Mouse (Mus musculus) lung, embryonic 14.5 days (tissue): ENCODE results near the gene Gpr108. TPM values are rescaled to one million over a fixed set of nuclear protein-coding genes. Genes with fewer than 3 reads are reported as not detected.
A peak's percentile ranks its signal among the peaks of the same experiment; 100 is the strongest.

ENCODE experiments used
- ATAC-seq: fragments of 200-750 bp; cut with Nextera tagmentation; 2 replicates; pipeline ENCODE4 v1.8.0; 2017; ENCODE audit warnings: mild to moderate bottlenecking, moderate TSS enrichment, moderate library complexity; ENCODE audit not compliant: insufficient read depth
- DNase-seq: peaks from one replicate; pipeline ENCODE4 v3.0.0-alpha.2; 2015
- H3K27ac ChIP-seq: fragments of 300-500 bp; sonication (generic); 2 replicates; pipeline ENCODE4 v1.5.1; 2014; ENCODE audit warnings: low read depth, mild to moderate bottlenecking, moderate library complexity
- H3K27me3 ChIP-seq: fragments of 300-500 bp; sonication (generic); 2 replicates; pipeline ENCODE4 v1.6.1; 2014; ENCODE audit warnings: low read length, control low read depth; ENCODE audit not compliant: insufficient read depth
- H3K36me3 ChIP-seq: fragments of 300-500 bp; sonication (generic); 2 replicates; pipeline ENCODE4 v1.6.1; 2014; ENCODE audit warnings: control low read depth; ENCODE audit not compliant: insufficient read depth
- H3K4me1 ChIP-seq: fragments of 300-500 bp; sonication (generic); 2 replicates; pipeline ENCODE4 v1.6.1; 2014; ENCODE audit warnings: antibody characterized with exemption, control low read depth; ENCODE audit not compliant: insufficient read depth
- H3K4me2 ChIP-seq: fragments of 300-500 bp; sonication (generic); 2 replicates; pipeline ENCODE4 v1.6.1; 2014; ENCODE audit warnings: mild to moderate bottlenecking
- H3K4me3 ChIP-seq: fragments of 300-500 bp; sonication (generic); 2 replicates; pipeline ENCODE4 v1.5.1; 2014; ENCODE audit warnings: low read depth, low read length
- H3K9ac ChIP-seq: fragments of 300-500 bp; sonication (generic); 2 replicates; pipeline ENCODE4 v1.6.1; 2014
- H3K9me3 ChIP-seq: fragments of 300-500 bp; sonication (generic); 2 replicates; pipeline ENCODE4 v1.6.1; 2016; ENCODE audit warnings: low read depth, low read length, control low read depth
- CTCF ChIP-seq: IDR thresholded peaks from 2 replicates; pipeline ENCODE4 v1.5.1; 2016; ENCODE audit warnings: antibody characterized with exemption, low read depth
- WGBS: fragments of 180-500 bp; shearing (Covaris S2); extraction: QIAGEN DNeasy Blood & Tissue Kit; methylation state at CpG from one replicate; pipeline ENCODE4 v1.1.7; 2014; 5-methylcytosine and 5-hydroxymethylcytosine counted together
- polyA plus RNA-seq: library from polyadenylated mRNA; unstranded; fragments of >200 nt; fragmentation: Nextera tagmentation; extraction: Ambion mirVana; gene quantifications from 2 replicates; pipeline ENCODE4 v1.2.1, GENCODE M21; 2014

The Gpr108 gene
- polyA plus RNA-seq, result 30.8 and 33.9 TPM in 2 replicates

DNA sequence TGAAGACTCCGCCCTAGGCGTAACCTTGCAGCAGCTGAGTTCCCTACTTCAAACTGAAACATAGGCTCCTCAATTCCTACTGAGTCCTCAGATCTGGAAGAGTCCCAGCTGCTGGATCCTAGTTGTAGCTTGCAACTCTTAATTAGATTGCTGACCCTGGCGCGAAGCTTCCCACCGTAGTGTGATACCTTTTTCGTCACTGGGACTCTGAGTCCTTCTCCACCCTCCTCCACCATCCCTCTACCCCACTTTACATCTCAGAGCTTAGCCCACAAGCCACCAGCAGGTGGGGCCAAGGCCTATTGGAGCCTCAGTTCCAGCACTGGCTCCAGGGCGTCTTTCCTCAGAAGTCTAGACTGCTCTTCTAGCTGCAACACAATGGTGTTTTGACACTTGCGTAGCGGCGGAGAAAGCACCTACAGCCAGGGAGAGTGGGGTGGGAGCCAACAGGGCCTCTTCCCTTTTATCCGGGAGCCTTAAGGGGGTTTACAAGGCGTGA lies at the start of gene Gpr108:
TSS of gene Gpr108 (minus strand) at position 246 of the 499 bp plus-strand sequence.
- TF ChIP-seq CTCF, result peak; percentile 89
- DNase-seq (peak; percentile 92), ATAC-seq (peak; percentile 59)
- peak within 1 kb of the TSS; percentile 85 for H3K4me2 ChIP-seq
- peak within 1 kb of the TSS; percentile 76 for H3K9ac ChIP-seq
- peaks cover 3% of the 10 kb centered on the region; the same call in 1 of the 2 replicates for H3K4me1 ChIP-seq
- H3K36me3 ChIP-seq, result peaks cover 22% of the 10 kb centered on the region
- 2% methylated on average over 12 of the region's 12 CpGs for WGBS
- peak within 1 kb of the TSS; percentile 77 for H3K4me3 ChIP-seq
- no peaks in the 10 kb centered on the region for H3K27me3 ChIP-seq
- H3K9me3 ChIP-seq, result no peaks in the 10 kb centered on the region
- H3K27ac ChIP-seq, result peak within 1 kb of the TSS; percentile 85

DNA sequence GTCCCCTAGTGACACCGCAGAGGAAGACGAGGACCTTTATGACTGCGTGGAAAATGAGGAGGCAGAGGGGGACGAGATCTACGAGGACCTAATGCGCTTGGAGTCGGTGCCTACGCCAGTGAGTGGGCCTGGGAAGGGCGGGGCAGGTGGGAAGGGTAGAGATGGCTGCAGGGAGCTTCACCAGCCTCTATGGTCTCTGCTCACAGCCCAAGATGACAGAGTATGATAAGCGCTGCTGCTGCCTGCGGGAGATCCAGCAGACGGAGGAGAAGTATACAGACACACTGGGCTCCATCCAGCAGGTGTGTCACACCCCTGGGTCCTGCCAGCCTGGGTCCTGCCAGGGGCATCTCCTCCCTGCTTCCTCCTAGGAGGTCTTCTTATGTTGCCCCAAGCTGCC lies 48.8 kb upstream of the Gpr108 start:
- TF ChIP-seq CTCF, result no peak
- no peak overlapping the region for H3K9ac ChIP-seq
- H3K4me2 ChIP-seq, result no peak overlapping the region
- no peaks in the 10 kb centered on the region for H3K9me3 ChIP-seq
- no peaks in the 10 kb centered on the region for H3K36me3 ChIP-seq
- H3K4me3 ChIP-seq, result no peak overlapping the region
- H3K27ac ChIP-seq, result no peak overlapping the region
- ATAC-seq (no peak), DNase-seq (no peak)
- no peaks in the 10 kb centered on the region for H3K27me3 ChIP-seq
- H3K4me1 ChIP-seq, result no peaks in the 10 kb centered on the region
- 76% methylated on average over 12 of the region's 12 CpGs for WGBS

DNA sequence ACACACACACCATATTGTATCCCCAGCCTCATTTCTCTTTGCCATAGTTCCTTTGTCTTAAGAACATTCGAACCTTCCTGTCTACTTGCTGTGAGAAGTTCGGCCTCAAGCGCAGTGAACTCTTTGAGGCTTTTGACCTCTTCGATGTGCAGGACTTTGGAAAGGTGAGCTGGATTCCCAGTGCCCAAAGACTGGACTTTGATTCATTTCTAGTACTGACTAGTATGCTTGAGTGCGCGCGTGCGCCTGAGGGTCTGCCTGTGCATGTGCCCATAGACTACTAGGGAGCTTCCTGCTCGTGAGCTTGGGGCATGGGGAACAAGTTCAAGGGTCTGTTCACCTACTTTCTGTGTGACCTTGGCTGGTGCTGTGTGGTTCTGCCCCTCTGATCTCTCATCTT lies 47.7 kb upstream of the Gpr108 start:
- Histone ChIP-seq H3K9me3 (no peaks in the 10 kb centered on the region), H3K9ac (no peak overlapping the region), H3K27ac (no peak overlapping the region), H3K36me3 (no peaks in the 10 kb centered on the region), H3K4me3 (no peak overlapping the region), H3K27me3 (no peaks in the 10 kb centered on the region), H3K4me2 (no peak overlapping the region), H3K4me1 (no peaks in the 10 kb centered on the region)
- TF ChIP-seq CTCF, result no peak
- no peak for DNase-seq
- ATAC-seq, result no peak
- WGBS, result 87% methylated on average over 9 of the region's 9 CpGs

GRCm38 (mm10) chr17:57292968-57293367 lies 44.7 kb upstream of the Gpr108 start:
- Histone ChIP-seq H3K27me3 (no peaks in the 10 kb centered on the region), H3K9me3 (no peaks in the 10 kb centered on the region)
- ATAC-seq, result no peak

DNA sequence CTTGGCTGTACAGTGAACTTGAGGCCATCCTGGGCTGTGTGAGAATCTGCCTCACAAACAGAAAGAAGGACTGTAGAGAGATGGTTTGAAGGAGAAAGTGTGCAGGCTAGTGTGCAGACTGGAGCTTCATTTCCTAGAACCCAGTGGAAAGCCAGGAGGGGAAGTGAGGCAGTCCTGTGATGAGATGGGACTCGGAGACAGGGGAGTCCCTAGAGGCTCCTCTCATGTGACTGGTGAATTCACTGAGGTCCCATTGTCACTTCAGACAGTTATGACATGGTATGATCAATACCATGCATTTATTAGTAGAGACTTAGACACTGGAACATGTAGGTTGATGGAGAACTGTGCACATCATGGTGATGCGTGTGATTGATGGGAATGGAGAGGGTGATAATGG lies 44.1 kb upstream of the Gpr108 start:
- WGBS, result 88% methylated on average over 2 of the region's 2 CpGs
- no peaks in the 10 kb centered on the region for H3K9me3 ChIP-seq
- no peaks in the 10 kb centered on the region for H3K27me3 ChIP-seq
- no peak overlapping the region for H3K4me3 ChIP-seq
- DNase-seq (no peak), ATAC-seq (no peak)
- H3K4me2 ChIP-seq, result no peak overlapping the region
- TF ChIP-seq CTCF, result no peak
- no peaks in the 10 kb centered on the region for H3K4me1 ChIP-seq
- no peaks in the 10 kb centered on the region for H3K36me3 ChIP-seq
- no peak overlapping the region for H3K27ac ChIP-seq
- no peak overlapping the region for H3K9ac ChIP-seq

More at GRCm38 (mm10) chr17:57292968-57293367, 44.7 kb upstream of the Gpr108 start:
- TF ChIP-seq CTCF, result no peak
- no peak for DNase-seq
- H3K4me3 ChIP-seq, result no peak overlapping the region
- no peak overlapping the region for H3K4me2 ChIP-seq
- no peaks in the 10 kb centered on the region for H3K36me3 ChIP-seq
- 90% methylated on average over 9 of the region's 9 CpGs for WGBS
- no peak overlapping the region for H3K9ac ChIP-seq
- H3K4me1 ChIP-seq, result no peaks in the 10 kb centered on the region
- no peak overlapping the region for H3K27ac ChIP-seq

DNA sequence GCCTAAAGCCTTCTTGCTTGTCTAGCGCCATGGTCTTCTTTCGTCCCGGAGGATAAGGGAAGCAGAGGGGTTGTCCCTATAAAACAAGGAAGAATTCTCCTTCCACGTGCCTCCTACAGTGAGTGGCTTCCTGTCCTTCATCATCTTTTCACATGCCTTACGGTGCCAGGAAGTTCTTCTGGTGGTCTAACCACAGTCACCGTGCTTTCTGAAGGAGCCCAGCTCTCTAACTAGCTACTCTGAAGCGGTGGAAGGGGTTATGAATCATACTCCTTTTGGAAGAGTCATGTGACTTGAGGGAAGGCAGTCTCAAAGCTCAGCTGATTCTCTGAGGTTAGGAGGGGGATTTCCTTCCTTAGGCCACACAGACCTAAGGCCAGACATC lies 42.4 kb upstream of the Gpr108 start:
- ATAC-seq (no peak), DNase-seq (no peak)
- H3K4me3 ChIP-seq, result no peak overlapping the region
- no peak for TF ChIP-seq CTCF
- H3K27me3 ChIP-seq, result no peaks in the 10 kb centered on the region
- peak overlapping the region; percentile 1; the same call in 1 of the 2 replicates for H3K27ac ChIP-seq
- H3K4me2 ChIP-seq, result no peak overlapping the region
- H3K9me3 ChIP-seq, result no peaks in the 10 kb centered on the region
- no peaks in the 10 kb centered on the region for H3K36me3 ChIP-seq
- no peaks in the 10 kb centered on the region for H3K4me1 ChIP-seq
- 67% methylated on average over 7 of the region's 7 CpGs for WGBS
- H3K9ac ChIP-seq, result no peak overlapping the region

- TF ChIP-seq CTCF, result no peak
- no peaks in the 10 kb centered on the region for H3K27me3 ChIP-seq
- peak; percentile 49; the same call in 1 of the 2 replicates for ATAC-seq
- H3K36me3 ChIP-seq, result no peaks in the 10 kb centered on the region
- 81% methylated on average over 9 of the region's 9 CpGs for WGBS
- H3K4me1 ChIP-seq, result no peaks in the 10 kb centered on the region
- DNase-seq, result peak; percentile 41
- H3K27ac ChIP-seq, result peak overlapping the region; percentile 4; the same call in 1 of the 2 replicates
- H3K9ac ChIP-seq, result no peak overlapping the region
- no peak overlapping the region for H3K4me2 ChIP-seq
- no peak overlapping the region for H3K4me3 ChIP-seq
- no peaks in the 10 kb centered on the region for H3K9me3 ChIP-seq
Measured at GRCm38 (mm10) chr17:57290001-57290670, 41.9 kb upstream of the Gpr108 start.
